Mouse (Mus musculus) stomach, embryonic 14.5 days (tissue): Measurements from ENCODE around the gene Mxd4. TPM values are rescaled to one million over a fixed set of nuclear protein-coding genes. Genes with fewer than 3 reads are reported as not detected.

ENCODE experiments used
- ATAC-seq: fragments of 200-750 bp; cut with Nextera tagmentation; 2 replicates; pipeline ENCODE4 v1.8.0; 2017; ENCODE audit warnings: low read depth, moderate TSS enrichment; ENCODE audit not compliant: insufficient number of reproducible peaks, insufficient read depth, low FRiP score
- H3K27ac ChIP-seq: fragments of 300-500 bp; sonication (generic); 2 replicates; pipeline ENCODE4 v1.5.1; 2014; ENCODE audit warnings: mild to moderate bottlenecking, low read length, moderate library complexity, mixed read lengths
- H3K27me3 ChIP-seq: fragments of 300-500 bp; sonication (generic); 2 replicates; pipeline ENCODE4 v1.6.1; 2014; ENCODE audit warnings: low read length, control low read depth, mixed read lengths; ENCODE audit not compliant: control insufficient read depth, insufficient read depth
- H3K36me3 ChIP-seq: fragments of 300-500 bp; sonication (generic); 2 replicates; pipeline ENCODE4 v1.6.1; 2014; ENCODE audit warnings: mild to moderate bottlenecking, control low read depth, low read length, moderate library complexity, mixed read lengths; ENCODE audit not compliant: control insufficient read depth, insufficient read depth
- H3K4me1 ChIP-seq: fragments of 300-500 bp; sonication (generic); 2 replicates; pipeline ENCODE4 v1.6.1; 2014; ENCODE audit warnings: low read length, control low read depth, mixed read lengths; ENCODE audit not compliant: control insufficient read depth, insufficient read depth
- H3K4me2 ChIP-seq: fragments of 300-500 bp; sonication (generic); replicated peaks from 2 replicates; pipeline ENCODE4 v1.6.1; 2014; ENCODE audit warnings: low read depth, low read length, control low read depth
- H3K4me3 ChIP-seq: fragments of 300-500 bp; sonication (generic); 2 replicates; pipeline ENCODE4 v1.5.1; 2014; ENCODE audit warnings: low read depth, low read length, control low read depth
- H3K9ac ChIP-seq: fragments of 300-500 bp; sonication (generic); replicated peaks from 2 replicates; pipeline ENCODE4 v1.6.1; 2014; ENCODE audit warnings: low read depth, mild to moderate bottlenecking, control low read depth, low read length, moderate library complexity, mixed read lengths
- H3K9me3 ChIP-seq: fragments of 300-500 bp; sonication (generic); 2 replicates; pipeline ENCODE4 v1.6.1; 2016; ENCODE audit warnings: low read depth, low read length, control low read depth; ENCODE audit not compliant: control insufficient read depth
- WGBS: fragments of 180-500 bp; shearing (Covaris S2); extraction: QIAGEN DNeasy Blood & Tissue Kit; methylation state at CpG from one replicate; pipeline ENCODE4 v1.1.7; 2014; 5-methylcytosine and 5-hydroxymethylcytosine counted together
- polyA plus RNA-seq: library from polyadenylated mRNA; unstranded; fragments of >200 nt; fragmentation: Nextera tagmentation; extraction: Ambion mirVana; gene quantifications from 2 replicates; pipeline ENCODE4 v1.2.1, GENCODE M21; 2014

Mxd4 gene
- polyA plus RNA-seq, 1 experiment from 2014 or later, result 58.6 TPM

GRCm38 (mm10) chr5:34183976-34184375, 3.5 kb downstream of the Mxd4 start:
- Histone ChIP-seq H3K4me3 (no peak overlapping the region), H3K4me1 (peaks cover 25% of the 10 kb centered on the region), H3K27me3 (no peaks in the 10 kb centered on the region), H3K9me3 (no peaks in the 10 kb centered on the region), H3K9ac (no peak overlapping the region), H3K27ac (no peak overlapping the region), H3K4me2 (no peak overlapping the region), H3K36me3 (peaks cover 25% of the 10 kb centered on the region)
- no peak for ATAC-seq
- WGBS, result 87% methylated on average over 3 of the region's 3 CpGs

GRCm38 (mm10) chr5:34183156-34183880, 4.2 kb downstream of the Mxd4 start:
- Histone ChIP-seq H3K27me3 (no peaks in the 10 kb centered on the region), H3K27ac (no peak overlapping the region), H3K4me1 (peaks cover 21% of the 10 kb centered on the region), H3K9ac (no peak overlapping the region), H3K36me3 (peaks cover 30% of the 10 kb centered on the region), H3K4me2 (no peak overlapping the region), H3K9me3 (no peaks in the 10 kb centered on the region), H3K4me3 (no peak overlapping the region)
- no peak for ATAC-seq
- WGBS, result 71% methylated on average over 5 of the region's 5 CpGs

GRCm38 (mm10) chr5:34182486-34182885, 5.0 kb downstream of the Mxd4 start:
- WGBS, result 71% methylated on average over 3 of the region's 3 CpGs
- Histone ChIP-seq H3K27ac (no peak overlapping the region), H3K4me2 (no peak overlapping the region), H3K4me1 (peaks cover 19% of the 10 kb centered on the region), H3K4me3 (no peak overlapping the region), H3K9ac (no peak overlapping the region), H3K9me3 (no peaks in the 10 kb centered on the region), H3K27me3 (no peaks in the 10 kb centered on the region), H3K36me3 (peaks cover 38% of the 10 kb centered on the region)
- ATAC-seq, result no peak

GRCm38 (mm10) chr5:34177821-34178220, 9.7 kb downstream of the Mxd4 start:
- ATAC-seq, result no peak
- H3K27ac ChIP-seq, result no peak overlapping the region
- H3K9ac ChIP-seq, result no peak overlapping the region
- no peaks in the 10 kb centered on the region for H3K9me3 ChIP-seq
- no peaks in the 10 kb centered on the region for H3K27me3 ChIP-seq
- H3K4me1 ChIP-seq, result no peaks in the 10 kb centered on the region
- no peak overlapping the region for H3K4me2 ChIP-seq
- WGBS, result 91% methylated on average over 4 of the region's 4 CpGs
- peaks cover 64% of the 10 kb centered on the region for H3K36me3 ChIP-seq
- H3K4me3 ChIP-seq, result no peak overlapping the region

- Histone ChIP-seq H3K4me2 (no peak overlapping the region), H3K9me3 (no peaks in the 10 kb centered on the region), H3K9ac (no peak overlapping the region), H3K4me1 (no peaks in the 10 kb centered on the region), H3K36me3 (peaks cover 64% of the 10 kb centered on the region), H3K4me3 (no peak overlapping the region), H3K27me3 (no peaks in the 10 kb centered on the region), H3K27ac (no peak overlapping the region)
- ATAC-seq, result no peak
- WGBS, result 88% methylated on average over 2 of the region's 2 CpGs
Observed at GRCm38 (mm10) chr5:34177091-34177490, 10.4 kb downstream of the Mxd4 start.

- ATAC-seq, result no peak
- Histone ChIP-seq H3K4me3 (no peak overlapping the region), H3K4me1 (no peaks in the 10 kb centered on the region), H3K4me2 (no peak overlapping the region), H3K9ac (no peak overlapping the region), H3K27me3 (no peaks in the 10 kb centered on the region), H3K36me3 (peaks cover 64% of the 10 kb centered on the region), H3K9me3 (no peaks in the 10 kb centered on the region), H3K27ac (no peak overlapping the region)
- WGBS, result 83% methylated on average over 10 of the region's 10 CpGs
Observed at GRCm38 (mm10) chr5:34176691-34177090, 10.8 kb downstream of the Mxd4 start.

GRCm38 (mm10) chr5:34175403-34175694, 12.2 kb downstream of the Mxd4 start:
- Histone ChIP-seq H3K9ac (no peak overlapping the region), H3K27me3 (no peaks in the 10 kb centered on the region), H3K4me3 (no peak overlapping the region), H3K4me2 (no peak overlapping the region), H3K4me1 (0 out of 2 replicates have a peak, but pooled peaks cover 2% of the 10 kb centered on the region), H3K9me3 (no peaks in the 10 kb centered on the region), H3K36me3 (peaks cover 55% of the 10 kb centered on the region), H3K27ac (no peak overlapping the region)
- no peak for ATAC-seq
- 45% methylated on average over 5 of the region's 5 CpGs for WGBS

GRCm38 (mm10) chr5:34174550-34175402, 12.7 kb downstream of the Mxd4 start:
- Histone ChIP-seq H3K36me3 (peaks cover 49% of the 10 kb centered on the region), H3K27me3 (no peaks in the 10 kb centered on the region)

More at GRCm38 (mm10) chr5:34174550-34175402, 12.7 kb downstream of the Mxd4 start:
- WGBS, result 74% methylated on average over 5 of the region's 5 CpGs
- H3K9me3 ChIP-seq, result no peaks in the 10 kb centered on the region
- H3K4me3 ChIP-seq, result no peak overlapping the region
- H3K27ac ChIP-seq, result no peak overlapping the region
- H3K4me2 ChIP-seq, result no peak overlapping the region
- H3K9ac ChIP-seq, result no peak overlapping the region
- no peak for ATAC-seq
- 0 out of 2 replicates have a peak, but pooled peaks cover 2% of the 10 kb centered on the region for H3K4me1 ChIP-seq
